Mouse (Mus musculus) heart, embryonic 12.5 days (tissue): ENCODE measurements around the gene Rasal3. TPM values are rescaled to one million over a fixed set of nuclear protein-coding genes. Genes with fewer than 3 reads are reported as not detected.

Experiments used
- ATAC-seq: fragments of 200-750 bp; cut with Nextera tagmentation; 2 replicates; pipeline ENCODE4 v1.8.0; 2017; ENCODE audit warnings: moderate TSS enrichment, moderate library complexity; ENCODE audit not compliant: insufficient number of reproducible peaks, low FRiP score
- H3K27ac ChIP-seq: fragments of 300-500 bp; sonication (generic); 2 replicates; pipeline ENCODE4 v1.5.1; 2016; ENCODE audit warnings: mild to moderate bottlenecking, moderate library complexity; ENCODE audit not compliant: poor library complexity, severe bottlenecking
- H3K27me3 ChIP-seq: fragments of 300-500 bp; sonication (generic); replicated peaks from 2 replicates; pipeline ENCODE4 v1.6.1; 2016; ENCODE audit warnings: mild to moderate bottlenecking, moderate library complexity
- H3K36me3 ChIP-seq: fragments of 300-500 bp; sonication (generic); 2 replicates; pipeline ENCODE4 v1.6.1; 2016; ENCODE audit warnings: mild to moderate bottlenecking, moderate library complexity
- H3K4me1 ChIP-seq: fragments of 300-500 bp; sonication (generic); replicated peaks from 2 replicates; pipeline ENCODE4 v1.6.1; 2016; ENCODE audit warnings: mild to moderate bottlenecking
- H3K4me2 ChIP-seq: fragments of 300-500 bp; sonication (generic); 2 replicates; pipeline ENCODE4 v1.6.1; 2016; ENCODE audit warnings: mild to moderate bottlenecking, moderate library complexity
- H3K4me3 ChIP-seq: fragments of 300-500 bp; sonication (generic); 2 replicates; pipeline ENCODE4 v1.5.1; 2016; ENCODE audit warnings: mild to moderate bottlenecking
- H3K9ac ChIP-seq: fragments of 300-500 bp; sonication (generic); 2 replicates; pipeline ENCODE4 v1.6.1; 2016; ENCODE audit warnings: mild to moderate bottlenecking, moderate library complexity
- H3K9me3 ChIP-seq: fragments of 300-500 bp; sonication (generic); replicated peaks from 2 replicates; pipeline ENCODE4 v1.6.1; 2016; ENCODE audit warnings: mild to moderate bottlenecking, moderate library complexity
- WGBS: fragments of 180-500 bp; shearing (Covaris S2); methylation state at CpG from one replicate; pipeline ENCODE4 v1.1.7; 2016; 5-methylcytosine and 5-hydroxymethylcytosine counted together
- polyA plus RNA-seq: library from polyadenylated mRNA; unstranded; fragments of >200 nt; fragmentation: Nextera tagmentation; extraction: Ambion mirVana; gene quantifications from 2 replicates; pipeline ENCODE4 v1.2.1, GENCODE M21; 2016

The Rasal3 gene
- polyA plus RNA-seq, 1 experiment from 2014 or later: 0.66 TPM

DNA sequence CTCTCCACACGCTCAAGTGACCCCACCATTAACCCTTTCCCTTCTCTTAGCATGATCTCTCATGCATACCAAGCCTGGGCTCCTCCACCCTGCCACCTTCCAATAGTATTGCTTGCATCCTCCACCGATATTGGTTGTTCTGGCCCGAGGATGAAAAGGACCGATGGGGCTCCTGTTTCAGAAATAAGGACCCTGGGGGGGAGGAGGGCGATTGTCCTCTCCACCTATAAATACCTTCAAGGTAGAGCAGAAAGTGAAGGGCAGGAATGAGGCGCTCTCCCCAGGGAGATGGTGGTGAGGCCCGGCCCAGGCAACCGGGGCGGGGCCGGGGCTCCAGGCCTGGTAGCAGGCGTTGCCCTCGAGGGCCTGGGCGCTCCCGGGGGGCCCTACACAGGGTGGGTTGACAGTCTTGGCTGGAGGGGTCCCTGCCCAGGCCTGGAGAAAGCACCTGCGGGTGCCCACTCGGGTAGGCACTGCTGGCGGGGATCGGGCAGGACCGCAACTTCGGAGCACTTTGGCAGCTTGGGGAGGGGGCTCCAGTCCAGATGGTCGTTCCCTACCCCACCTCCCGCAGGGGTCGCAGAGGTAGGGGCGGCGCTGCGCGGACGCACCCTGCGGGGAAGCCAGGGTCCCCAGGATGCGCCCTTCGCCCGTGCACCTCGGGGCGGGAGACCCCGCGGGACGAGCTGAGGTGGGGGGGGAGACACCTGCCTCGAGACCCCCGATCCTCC lies 14.8 kb downstream of the Rasal3 start:
- Histone ChIP-seq H3K9me3 (no peaks in the 10 kb centered on the region), H3K36me3 (no peaks in the 10 kb centered on the region), H3K4me3 (peak overlapping the region; percentile 86), H3K4me2 (peak overlapping the region; percentile 99), H3K9ac (peak overlapping the region; percentile 88), H3K27me3 (peaks cover 28% of the 10 kb centered on the region), H3K27ac (peak overlapping the region; percentile 74; the same call in 1 of the 2 replicates), H3K4me1 (peaks cover 27% of the 10 kb centered on the region)
- peak; percentile 63 for ATAC-seq
- WGBS: 2% methylated on average over 25 of the region's 39 CpGs

DNA sequence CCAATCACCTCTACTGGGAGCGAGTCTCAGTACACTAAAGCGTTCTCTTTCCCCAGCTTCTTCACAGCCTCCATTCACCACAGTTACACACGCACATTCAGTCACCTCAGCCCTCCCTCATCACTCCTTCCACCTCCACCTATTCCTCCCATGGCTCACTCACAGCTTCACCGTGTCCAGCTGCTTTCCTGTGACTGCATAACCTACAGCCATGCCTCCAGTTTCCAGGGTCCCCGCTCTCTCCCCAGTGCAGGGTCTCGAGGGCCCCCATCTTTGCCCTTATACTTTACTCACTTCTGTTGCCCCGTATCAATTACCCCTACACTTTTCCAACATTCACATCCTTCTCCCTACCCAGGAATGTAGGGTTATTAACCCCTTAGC lies 15.4 kb downstream of the Rasal3 start:
- H3K4me2 ChIP-seq: peak overlapping the region; percentile 99
- H3K9ac ChIP-seq: peak overlapping the region; percentile 88; the same call in 1 of the 2 replicates
- ATAC-seq: no peak
- H3K9me3 ChIP-seq: no peaks in the 10 kb centered on the region
- no peaks in the 10 kb centered on the region for H3K36me3 ChIP-seq
- H3K4me3 ChIP-seq: peak overlapping the region; percentile 86
- H3K27ac ChIP-seq: no peak overlapping the region
- H3K27me3 ChIP-seq: peaks cover 23% of the 10 kb centered on the region
- peaks cover 32% of the 10 kb centered on the region for H3K4me1 ChIP-seq
- WGBS: 47% methylated on average over 7 of the region's 7 CpGs

DNA sequence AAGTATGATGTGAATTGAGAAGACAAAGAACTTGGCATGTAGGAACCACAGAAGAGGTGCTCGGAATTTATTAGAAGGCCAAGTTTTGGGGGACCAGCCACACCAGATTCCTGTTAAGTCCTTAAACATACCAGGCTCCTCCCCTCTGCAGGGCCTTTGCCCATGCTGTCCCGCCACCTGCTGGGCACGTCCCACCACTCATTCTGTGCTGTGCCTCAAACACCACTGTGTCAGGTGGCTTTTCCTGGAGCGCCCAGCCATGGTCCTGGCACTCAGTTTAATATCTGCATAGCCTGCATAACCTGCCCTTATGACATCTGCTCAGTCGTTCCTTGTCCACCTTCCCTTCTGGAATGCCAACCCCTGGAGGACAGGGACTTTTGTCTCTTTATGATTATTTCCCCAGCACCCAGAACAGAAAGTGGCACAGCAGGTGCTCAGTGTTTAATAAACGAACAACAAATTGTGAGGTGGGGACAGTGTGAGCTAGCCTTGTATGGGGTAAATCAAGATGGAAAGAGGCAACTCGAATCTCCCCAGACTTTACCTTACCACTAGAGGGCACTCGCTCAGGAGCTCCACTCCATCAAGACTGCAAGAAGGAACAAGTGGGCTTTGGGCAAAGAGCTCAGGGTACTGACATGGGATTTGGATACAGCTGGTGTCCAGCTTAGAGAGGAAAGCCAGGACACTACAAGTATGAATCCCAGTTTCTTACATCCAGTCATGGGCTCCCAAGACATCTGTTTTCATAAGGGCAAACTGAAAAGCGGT lies 16.5 kb downstream of the Rasal3 start:
- Histone ChIP-seq H3K27ac (no peak overlapping the region), H3K4me1 (peaks cover 34% of the 10 kb centered on the region), H3K9ac (no peak overlapping the region), H3K27me3 (peaks cover 12% of the 10 kb centered on the region), H3K9me3 (no peaks in the 10 kb centered on the region), H3K4me3 (no peak overlapping the region), H3K4me2 (no peak overlapping the region), H3K36me3 (no peaks in the 10 kb centered on the region)
- 68% methylated on average over 9 of the region's 9 CpGs for WGBS
- no peak for ATAC-seq

DNA sequence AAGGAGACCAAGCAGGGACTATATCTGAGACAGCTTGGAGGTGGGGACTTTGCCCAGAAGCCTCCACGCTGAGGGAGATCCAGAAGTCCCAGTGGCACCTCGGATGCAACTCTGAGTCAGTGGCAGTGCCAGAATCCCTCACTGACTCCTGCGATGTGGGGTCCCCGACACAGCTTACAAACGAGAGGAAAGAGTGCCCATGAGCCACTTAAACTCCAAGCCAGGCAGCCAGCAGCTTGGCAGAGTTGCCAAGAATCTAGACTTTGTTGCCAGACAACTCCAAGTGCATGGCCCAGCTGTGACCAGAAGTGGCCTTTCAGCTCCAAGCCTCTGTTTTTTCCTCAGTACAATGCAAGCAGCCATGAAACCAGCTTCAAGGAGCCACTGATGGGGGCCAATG lies 19.7 kb downstream of the Rasal3 start:
- H3K4me3 ChIP-seq: no peak overlapping the region
- H3K9ac ChIP-seq: no peak overlapping the region
- WGBS: 68% methylated on average over 5 of the region's 5 CpGs
- H3K9me3 ChIP-seq: no peaks in the 10 kb centered on the region
- ATAC-seq: no peak
- H3K4me1 ChIP-seq: peaks cover 28% of the 10 kb centered on the region
- H3K27ac ChIP-seq: no peak overlapping the region
- H3K27me3 ChIP-seq: no peaks in the 10 kb centered on the region
- no peaks in the 10 kb centered on the region for H3K36me3 ChIP-seq
- H3K4me2 ChIP-seq: peak overlapping the region; percentile 23

DNA sequence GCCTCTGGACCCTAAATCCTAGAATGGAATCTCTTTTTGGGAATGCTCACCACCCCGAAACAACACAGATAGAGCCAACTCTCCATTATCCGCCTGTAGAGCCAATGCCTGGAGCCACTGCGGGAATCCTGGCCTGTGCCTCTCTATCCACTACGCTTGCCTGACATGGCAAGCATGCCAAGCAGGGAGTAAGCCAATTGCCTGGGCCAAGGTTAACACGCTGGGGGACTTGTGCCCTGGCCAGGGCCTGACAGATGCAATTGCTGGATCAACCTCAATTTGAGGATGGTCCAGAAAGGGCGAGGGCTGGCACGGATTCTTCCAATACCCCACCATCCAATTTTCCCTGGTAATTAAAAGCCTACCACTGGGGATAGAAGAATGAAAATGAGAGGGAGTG lies 20.8 kb downstream of the Rasal3 start:
- ATAC-seq: no peak
- H3K4me1 ChIP-seq: peaks cover 20% of the 10 kb centered on the region
- no peak overlapping the region for H3K4me3 ChIP-seq
- H3K27me3 ChIP-seq: no peaks in the 10 kb centered on the region
- peaks cover 7% of the 10 kb centered on the region for H3K36me3 ChIP-seq
- 90% methylated on average over 7 of the region's 7 CpGs for WGBS
- no peaks in the 10 kb centered on the region for H3K9me3 ChIP-seq
- H3K27ac ChIP-seq: no peak overlapping the region
- H3K4me2 ChIP-seq: no peak overlapping the region
- H3K9ac ChIP-seq: no peak overlapping the region

DNA sequence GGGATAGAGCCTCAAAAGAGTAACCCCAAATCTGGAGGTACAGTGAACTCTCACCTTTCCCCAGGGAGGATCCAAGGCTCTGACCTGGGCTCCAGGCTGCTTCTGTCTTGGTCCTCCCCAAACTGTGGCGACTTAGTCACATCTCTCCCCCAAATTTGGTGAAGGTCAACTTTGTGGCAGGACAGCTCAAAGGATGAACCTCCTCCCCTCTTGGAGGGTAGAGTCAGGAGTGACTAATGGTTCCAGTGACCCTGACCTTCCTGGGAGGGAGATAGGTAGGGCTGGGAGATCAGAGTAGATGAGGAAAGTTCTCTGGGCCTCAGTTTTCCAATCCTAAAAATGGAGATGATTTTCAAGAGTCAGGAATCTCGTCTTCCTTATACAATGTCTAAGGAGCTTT lies 24.6 kb downstream of the Rasal3 start:
- ATAC-seq: no peak
- Histone ChIP-seq H3K4me1 (peaks cover 9% of the 10 kb centered on the region), H3K9ac (no peak overlapping the region), H3K36me3 (peaks cover 20% of the 10 kb centered on the region), H3K4me2 (no peak overlapping the region), H3K27me3 (no peaks in the 10 kb centered on the region), H3K27ac (no peak overlapping the region), H3K4me3 (no peak overlapping the region), H3K9me3 (no peaks in the 10 kb centered on the region)
- 70% methylated on average over 2 of the region's 2 CpGs for WGBS

DNA sequence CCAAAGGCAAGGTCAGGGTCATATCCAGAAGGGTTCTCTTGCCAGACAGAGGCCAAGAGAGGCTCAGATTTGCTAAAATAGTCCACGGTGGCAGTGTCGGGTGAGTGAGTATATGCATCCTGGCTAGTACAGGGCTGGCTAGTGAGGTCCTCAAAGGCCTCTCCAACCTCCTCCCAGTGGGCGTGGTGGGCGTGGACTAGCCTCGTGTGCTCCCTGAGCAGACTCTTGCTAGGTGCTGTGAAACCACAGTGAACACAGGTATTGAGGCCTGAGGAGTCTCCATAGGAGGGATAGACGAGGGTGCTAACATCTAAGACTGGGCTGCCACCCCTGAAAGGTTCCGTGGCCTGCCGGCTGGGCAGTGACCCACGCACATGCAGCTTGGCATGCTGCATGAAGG lies 26.2 kb downstream of the Rasal3 start:
- H3K4me1 ChIP-seq: no peaks in the 10 kb centered on the region
- H3K9me3 ChIP-seq: no peaks in the 10 kb centered on the region
- ATAC-seq: 0 out of 2 replicates have a peak, but pooled peaks have one; percentile 29
- no peak overlapping the region for H3K4me3 ChIP-seq
- H3K9ac ChIP-seq: no peak overlapping the region
- no peak overlapping the region for H3K4me2 ChIP-seq
- no peak overlapping the region for H3K27ac ChIP-seq
- peaks cover 20% of the 10 kb centered on the region for H3K36me3 ChIP-seq
- 72% methylated on average over 9 of the region's 9 CpGs for WGBS
- no peaks in the 10 kb centered on the region for H3K27me3 ChIP-seq

DNA sequence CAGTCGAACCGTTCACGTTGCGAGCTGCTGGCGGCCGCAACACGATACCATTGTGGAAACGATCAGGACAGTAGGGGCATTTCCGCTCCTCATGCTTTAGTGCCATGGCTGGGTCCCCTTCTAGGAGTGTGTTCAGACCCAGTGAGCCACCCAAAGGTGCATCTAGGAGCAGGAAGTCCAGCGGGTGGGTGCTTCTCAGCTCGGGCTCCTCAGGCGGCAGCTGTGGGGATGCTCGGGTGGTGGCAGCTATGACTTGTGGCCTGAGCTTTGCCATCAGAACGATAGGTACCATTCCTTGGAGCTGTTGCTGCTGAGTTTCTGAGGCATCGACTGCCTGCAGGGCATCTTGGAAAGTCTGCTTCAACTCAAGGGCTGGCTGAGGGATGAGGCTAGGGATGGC lies 26.9 kb downstream of the Rasal3 start:
- Histone ChIP-seq H3K4me3 (no peak overlapping the region), H3K36me3 (peaks cover 20% of the 10 kb centered on the region), H3K27me3 (no peaks in the 10 kb centered on the region), H3K4me2 (no peak overlapping the region), H3K9me3 (no peaks in the 10 kb centered on the region), H3K9ac (no peak overlapping the region), H3K4me1 (no peaks in the 10 kb centered on the region), H3K27ac (no peak overlapping the region)
- WGBS: 90% methylated on average over 15 of the region's 15 CpGs
- no peak for ATAC-seq

DNA sequence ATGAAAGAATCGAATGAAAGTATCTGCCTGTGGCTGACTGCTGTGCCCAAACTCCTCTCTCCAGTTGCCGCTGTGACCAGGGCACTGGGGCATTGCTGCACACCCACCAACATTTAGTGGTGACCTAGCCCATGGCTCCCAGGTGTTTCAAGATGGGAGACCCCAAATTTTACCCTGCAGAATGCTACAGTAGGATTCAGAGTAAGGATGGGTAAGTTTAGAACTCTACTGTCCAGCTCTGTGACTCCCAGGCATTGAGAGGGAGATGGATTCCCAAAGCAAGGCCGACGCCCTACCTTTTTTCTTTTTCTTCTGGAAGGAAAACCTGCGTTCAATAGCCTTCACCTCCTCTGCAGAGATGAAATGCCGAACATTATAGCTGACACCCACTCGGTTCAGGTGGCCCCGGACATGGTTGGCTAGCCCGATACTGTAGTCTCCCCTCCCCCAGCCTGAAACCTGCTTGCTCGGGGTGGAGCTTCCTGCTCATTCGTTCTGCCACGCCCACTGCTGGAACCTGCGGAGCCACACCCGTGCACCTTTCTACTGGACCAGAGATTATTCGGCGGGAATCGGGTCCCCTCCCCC lies 34.3 kb downstream of the Rasal3 start:
- WGBS: 15% methylated on average over 14 of the region's 17 CpGs
- Histone ChIP-seq H3K36me3 (0 out of 2 replicates have a peak, but pooled peaks cover 3% of the 10 kb centered on the region), H3K27me3 (no peaks in the 10 kb centered on the region), H3K4me1 (peaks cover 13% of the 10 kb centered on the region), H3K9ac (no peak overlapping the region), H3K27ac (no peak overlapping the region), H3K4me3 (peak overlapping the region; percentile 33), H3K4me2 (peak overlapping the region; percentile 59), H3K9me3 (no peaks in the 10 kb centered on the region)
- no peak for ATAC-seq

DNA sequence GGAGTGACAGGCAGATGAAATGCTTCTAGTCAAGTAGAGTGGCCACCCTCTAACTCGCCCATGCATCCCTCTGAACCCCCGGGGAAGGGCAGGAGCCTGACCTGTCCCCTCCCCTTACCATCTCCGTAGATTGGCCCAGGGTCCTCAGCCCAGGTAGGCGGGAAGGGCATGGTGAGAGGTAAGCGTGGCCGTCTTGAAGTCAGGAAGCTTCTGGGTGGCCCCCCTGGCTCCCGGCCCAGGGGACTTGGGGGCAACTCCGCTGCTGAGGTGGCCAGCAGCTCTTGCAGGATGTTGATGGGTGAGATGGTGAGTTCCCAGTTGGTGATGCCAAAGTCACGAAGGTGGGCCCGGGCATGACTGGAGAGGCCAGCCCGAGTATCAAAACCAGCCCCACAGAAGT lies 35.7 kb downstream of the Rasal3 start:
- Histone ChIP-seq H3K4me1 (peaks cover 22% of the 10 kb centered on the region), H3K27me3 (no peaks in the 10 kb centered on the region), H3K9me3 (no peaks in the 10 kb centered on the region), H3K9ac (no peak overlapping the region), H3K36me3 (peaks cover 5% of the 10 kb centered on the region; the same call in 1 of the 2 replicates), H3K4me3 (no peak overlapping the region), H3K27ac (no peak overlapping the region), H3K4me2 (no peak overlapping the region)
- no peak for ATAC-seq
- WGBS: 79% methylated on average over 11 of the region's 11 CpGs

DNA sequence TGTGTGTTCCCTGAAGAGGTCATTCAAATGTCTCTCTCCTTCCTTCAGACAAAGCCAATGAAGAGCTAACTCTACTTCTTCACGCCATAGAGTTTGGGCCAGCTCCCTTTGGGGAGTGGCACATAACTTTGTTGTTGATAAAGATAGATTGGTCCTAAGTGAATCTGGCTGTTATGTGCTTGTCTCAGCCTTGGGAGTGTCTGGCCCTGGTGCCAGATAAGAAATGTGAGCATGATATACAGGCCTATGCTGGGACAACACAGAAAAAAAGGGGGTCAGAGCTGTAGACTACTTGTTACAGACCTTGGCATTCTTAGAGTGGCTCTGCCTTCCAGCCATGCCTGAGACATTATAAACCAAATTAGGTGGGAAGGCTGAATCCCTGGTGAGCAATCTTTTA lies 38.1 kb downstream of the Rasal3 start:
- Histone ChIP-seq H3K4me3 (no peak overlapping the region), H3K9me3 (no peaks in the 10 kb centered on the region), H3K4me2 (peak overlapping the region; percentile 94), H3K27ac (no peak overlapping the region), H3K27me3 (no peaks in the 10 kb centered on the region), H3K4me1 (peaks cover 30% of the 10 kb centered on the region), H3K9ac (no peak overlapping the region), H3K36me3 (peaks cover 29% of the 10 kb centered on the region)
- 43% methylated on average over 1 of the region's 1 CpGs for WGBS
- ATAC-seq: no peak
